Mouse (Mus musculus): Measurements from ENCODE around the gene Rffl. TPM values are rescaled to one million over a fixed set of nuclear protein-coding genes. Genes with fewer than 3 reads are reported as not detected.

Rffl gene
- total RNA-seq, 1 experiment from 2014 or later: 13.3 TPM

DNA sequence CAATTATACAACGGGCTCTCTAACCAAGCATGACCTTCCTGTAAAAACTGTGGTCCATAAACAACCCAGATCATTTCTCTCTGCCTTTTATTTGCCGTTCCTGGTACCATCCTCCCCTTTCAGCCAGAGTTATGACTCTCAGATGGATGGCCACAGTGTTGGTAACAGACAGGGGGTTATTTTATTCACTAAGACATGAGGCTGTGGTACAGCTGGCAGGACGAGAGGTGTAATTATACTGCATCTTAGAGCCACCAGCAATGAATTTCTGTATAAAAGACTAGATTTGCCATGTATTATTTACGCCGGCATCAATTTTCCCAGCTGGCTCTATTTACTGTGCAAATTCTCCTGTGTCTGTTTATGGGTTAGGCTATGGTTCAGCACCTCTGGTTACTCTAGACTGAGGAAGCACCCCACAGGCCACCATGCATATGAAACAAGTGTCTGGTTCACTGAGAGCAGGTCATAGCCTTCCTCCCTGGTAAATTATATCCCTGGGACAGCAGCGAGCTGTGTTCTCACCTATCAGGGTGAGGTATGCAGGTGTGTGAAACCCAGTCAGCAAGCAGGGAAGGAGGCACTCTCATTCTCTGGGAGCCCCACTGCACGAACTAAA is 6.8 kb upstream of the Rffl start:
- ATAC-seq (replicated peaks; ENCODE audit: insufficient number of reproducible peaks, low FRiP score, low TSS enrichment, poor library complexity, severe bottlenecking): no peak

DNA sequence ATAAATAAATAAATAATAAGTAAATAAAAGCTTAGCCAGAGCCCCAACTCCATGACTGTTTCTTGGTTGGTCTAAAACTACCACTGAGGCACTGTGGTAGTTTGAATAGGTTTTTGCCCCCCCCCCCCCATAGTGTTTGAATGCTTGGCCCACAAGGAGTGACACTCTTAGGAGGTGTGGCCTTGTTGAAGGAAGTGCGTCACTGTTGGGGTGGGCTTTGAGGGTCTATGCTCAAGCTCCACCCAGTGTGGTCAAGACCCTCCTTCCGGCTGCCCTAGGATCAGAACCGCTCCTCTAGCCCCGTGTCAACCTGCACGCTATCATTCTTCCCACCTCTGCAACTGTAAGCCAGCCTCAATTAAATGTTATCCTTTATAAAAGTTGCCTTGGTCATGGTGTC is 4.6 kb upstream of the Rffl start:
- ATAC-seq (replicated peaks; ENCODE audit: insufficient number of reproducible peaks, low FRiP score, low TSS enrichment, poor library complexity, severe bottlenecking): no peak

DNA sequence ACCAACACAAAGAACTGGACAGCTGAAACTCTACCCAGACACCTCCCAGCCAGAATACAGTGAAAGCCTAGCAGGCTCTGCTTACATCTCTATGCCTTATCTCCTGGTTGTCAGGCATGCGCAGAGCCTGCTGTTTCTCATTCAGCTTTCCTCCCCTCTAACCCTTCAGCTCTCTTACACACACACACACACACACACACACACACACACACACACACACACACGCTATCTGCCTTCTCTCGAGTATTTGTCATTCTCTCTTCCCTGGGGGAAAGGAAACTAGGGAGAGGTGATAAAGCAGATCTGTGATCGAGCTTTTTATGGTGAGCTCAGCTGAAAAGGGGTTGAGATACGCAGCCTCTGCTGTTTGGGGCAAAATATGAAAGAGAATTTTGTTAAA is 3.9 kb upstream of the Rffl start:
- ATAC-seq (replicated peaks; ENCODE audit: insufficient number of reproducible peaks, low FRiP score, low TSS enrichment, poor library complexity, severe bottlenecking): no peak

DNA sequence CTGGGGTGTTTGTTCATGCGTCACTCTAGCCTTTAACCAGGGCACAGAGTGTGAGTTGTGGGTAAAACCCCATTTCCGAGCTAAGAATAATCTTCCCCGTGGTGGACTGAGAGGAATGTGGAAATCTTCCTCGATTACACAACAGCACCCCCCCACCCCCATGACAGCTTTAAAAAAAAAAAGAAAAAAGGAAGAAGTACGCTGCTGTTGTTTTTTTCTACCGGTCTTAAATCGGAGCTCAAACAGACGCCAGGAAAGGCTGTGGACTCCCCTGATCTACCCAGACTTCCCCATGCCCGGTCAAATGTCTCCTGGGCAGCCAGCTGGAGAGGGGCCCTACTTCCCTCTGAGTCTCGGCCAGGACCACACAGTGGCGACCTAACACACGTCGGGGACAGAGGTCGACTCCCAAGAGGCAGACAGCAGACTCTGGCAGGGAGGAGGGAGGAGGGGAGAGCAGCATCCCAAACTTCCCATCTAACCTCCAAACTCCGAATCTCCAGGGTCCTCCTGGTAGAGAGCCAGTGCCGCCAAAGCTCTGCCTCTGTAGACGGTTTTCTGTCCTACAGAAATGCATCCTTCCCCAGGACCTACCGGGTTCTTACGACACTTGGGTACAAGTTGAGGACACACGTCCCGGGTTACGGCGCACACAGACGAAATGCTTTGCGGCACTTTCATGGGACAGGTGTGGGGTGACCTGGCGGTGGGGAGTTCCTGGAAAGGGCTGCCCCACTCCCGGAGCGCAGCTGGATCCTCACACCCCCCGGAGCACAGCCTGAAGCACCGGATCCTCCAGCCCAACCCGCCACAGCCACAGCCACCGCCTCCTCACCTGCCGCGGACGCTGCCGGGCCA is 608 bp downstream of the Rffl start:
- peak; percentile 77 for ATAC-seq (replicated peaks; ENCODE audit: insufficient number of reproducible peaks, low FRiP score, low TSS enrichment, poor library complexity, severe bottlenecking)

DNA sequence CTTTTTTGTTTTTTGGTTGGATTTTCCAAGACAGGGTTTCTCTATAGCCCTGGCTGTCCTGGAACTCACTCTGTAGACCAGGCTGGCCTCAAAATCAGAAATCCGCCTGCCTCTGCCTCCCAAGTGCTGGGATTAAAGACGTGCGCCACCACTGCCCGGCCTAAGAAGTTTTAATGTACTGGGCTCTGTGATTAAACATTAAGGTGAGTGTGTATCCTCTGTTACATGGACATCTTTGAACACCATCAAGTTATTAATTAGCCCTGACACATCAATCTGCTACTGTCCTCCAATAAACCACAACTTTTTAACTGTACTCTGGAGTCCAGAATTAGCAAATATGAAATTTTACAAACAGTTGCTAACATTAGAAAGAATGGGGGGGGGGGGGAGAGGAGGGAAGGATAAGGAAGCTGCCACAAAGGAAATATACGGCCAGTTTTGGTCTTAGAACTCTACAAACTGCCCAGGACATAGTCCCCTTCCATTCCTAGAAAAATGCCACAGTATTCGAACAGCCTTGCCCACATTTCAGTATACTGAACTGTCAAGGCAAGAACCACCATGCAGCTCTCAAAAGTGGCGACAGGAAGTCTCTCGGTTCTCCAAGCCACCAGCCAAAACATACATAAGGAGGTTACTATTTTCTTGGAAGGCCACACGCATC is 1.4 kb downstream of the Rffl start:
- ATAC-seq (replicated peaks; ENCODE audit: insufficient number of reproducible peaks, low FRiP score, low TSS enrichment, poor library complexity, severe bottlenecking): no peak

DNA sequence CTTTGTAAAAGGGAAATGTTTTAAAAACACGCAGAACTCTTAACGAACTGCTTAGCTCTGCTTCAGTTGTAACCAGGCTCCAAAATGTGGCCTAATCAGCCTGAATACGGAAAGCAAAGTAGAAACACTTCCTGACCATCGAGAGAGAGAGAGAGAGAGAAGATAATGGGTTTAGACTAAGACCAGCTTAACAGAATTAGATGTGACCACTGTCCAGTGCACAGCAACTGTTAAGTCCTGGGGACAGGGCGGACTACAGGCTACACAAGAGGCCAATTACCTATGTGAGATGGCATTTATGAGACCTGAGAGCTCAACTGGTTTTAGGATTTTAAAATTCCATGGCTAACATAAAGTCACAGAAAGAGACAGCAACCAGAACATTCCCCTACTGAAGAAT is 3.1 kb downstream of the Rffl start:
- no peak for ATAC-seq (replicated peaks; ENCODE audit: insufficient number of reproducible peaks, low FRiP score, low TSS enrichment, poor library complexity, severe bottlenecking)

DNA sequence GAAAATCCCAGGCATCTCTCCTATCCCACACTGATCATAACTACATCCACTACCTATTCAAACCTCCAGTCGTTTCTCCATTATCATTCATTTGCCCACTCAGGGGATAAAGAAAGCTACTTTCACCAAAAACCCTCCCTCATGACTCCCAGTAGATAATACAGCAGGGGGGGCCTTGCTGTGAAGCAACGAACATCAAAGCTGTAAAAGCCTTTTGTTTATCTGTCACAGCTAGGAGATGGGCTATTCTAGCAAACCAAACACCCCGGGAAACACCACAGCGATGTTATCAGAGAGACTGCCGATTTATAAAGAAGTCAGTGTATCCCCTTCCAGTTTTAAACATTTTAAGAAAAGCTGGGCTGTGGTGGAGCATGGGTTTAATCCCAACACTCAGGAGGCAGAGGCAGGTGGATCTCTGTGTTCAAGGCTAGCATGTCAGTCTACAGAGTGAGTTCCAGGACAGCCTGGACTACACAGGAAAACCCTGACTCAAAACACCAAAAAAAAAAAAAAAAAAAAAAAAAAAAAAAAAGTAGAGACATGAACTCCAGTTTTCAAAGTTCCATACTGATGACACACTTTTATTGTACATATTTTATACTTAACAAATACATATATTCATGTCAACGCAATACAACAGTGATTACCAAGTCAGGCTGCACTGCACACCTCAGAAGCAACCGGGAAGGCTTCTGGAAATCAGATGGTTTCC is 4.0 kb downstream of the Rffl start:
- ATAC-seq (replicated peaks; ENCODE audit: insufficient number of reproducible peaks, low FRiP score, low TSS enrichment, poor library complexity, severe bottlenecking): no peak

DNA sequence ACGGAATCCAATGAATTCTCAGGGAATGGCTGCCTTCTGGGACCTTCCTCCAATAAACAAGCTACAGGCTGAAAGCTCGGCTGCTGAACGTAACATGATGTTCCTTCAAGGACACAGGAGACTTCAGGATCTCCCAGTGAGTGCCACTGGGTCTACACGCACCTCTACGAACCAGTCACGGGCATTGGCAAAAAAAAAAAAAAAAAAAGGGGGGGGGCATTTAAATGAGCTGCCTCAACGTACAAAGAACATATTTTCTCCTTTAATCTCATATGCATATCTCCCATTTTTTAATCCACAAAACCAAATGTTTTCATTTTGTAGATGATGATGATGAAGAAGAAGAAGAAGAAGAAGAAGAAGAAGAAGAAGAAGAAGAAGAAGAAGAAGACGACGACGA is 5.1 kb downstream of the Rffl start:
- no peak for ATAC-seq (replicated peaks; ENCODE audit: insufficient number of reproducible peaks, low FRiP score, low TSS enrichment, poor library complexity, severe bottlenecking)

DNA sequence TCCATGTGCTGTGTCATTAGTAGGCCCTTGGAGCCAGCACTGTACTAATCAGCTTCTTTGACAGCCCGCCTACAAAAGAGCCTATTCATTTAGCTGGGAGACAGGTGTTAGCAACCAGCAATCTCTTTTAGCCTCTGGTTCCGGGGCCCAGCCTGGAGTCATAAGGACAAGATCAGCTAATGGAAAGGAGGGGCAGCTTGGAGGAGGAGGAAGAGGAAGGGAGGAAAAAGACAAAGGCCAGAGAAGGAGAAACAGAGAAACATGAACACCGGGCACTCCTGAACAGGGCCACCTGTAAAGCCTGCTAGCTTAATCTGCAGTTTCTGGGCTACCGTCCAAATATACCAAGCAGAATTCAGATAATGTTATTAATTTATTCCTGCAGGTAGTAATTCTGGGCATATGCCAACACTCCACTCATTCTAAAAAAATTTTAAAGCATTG is 7.5 kb downstream of the Rffl start:
- ATAC-seq (replicated peaks; ENCODE audit: insufficient number of reproducible peaks, low FRiP score, low TSS enrichment, poor library complexity, severe bottlenecking): no peak

DNA sequence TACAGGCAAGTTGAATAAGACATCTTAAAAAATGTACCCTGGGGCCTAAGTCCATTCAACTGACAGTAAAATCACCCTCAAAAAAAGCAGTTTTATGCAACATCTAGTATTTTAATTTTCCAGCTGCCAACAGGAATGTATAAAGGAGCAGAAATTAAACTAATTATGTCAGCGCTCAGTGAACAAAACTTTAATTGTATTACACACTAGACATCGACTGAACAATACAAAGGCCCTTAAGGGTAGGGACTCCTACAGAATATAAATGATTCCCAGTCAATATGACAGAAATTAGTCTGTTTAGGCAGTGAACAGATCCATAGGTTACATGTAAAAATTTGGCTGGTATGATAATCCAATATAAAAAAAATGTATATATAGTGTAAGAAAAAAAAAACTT is 8.0 kb downstream of the Rffl start:
- no peak for ATAC-seq (replicated peaks; ENCODE audit: insufficient number of reproducible peaks, low FRiP score, low TSS enrichment, poor library complexity, severe bottlenecking)

DNA sequence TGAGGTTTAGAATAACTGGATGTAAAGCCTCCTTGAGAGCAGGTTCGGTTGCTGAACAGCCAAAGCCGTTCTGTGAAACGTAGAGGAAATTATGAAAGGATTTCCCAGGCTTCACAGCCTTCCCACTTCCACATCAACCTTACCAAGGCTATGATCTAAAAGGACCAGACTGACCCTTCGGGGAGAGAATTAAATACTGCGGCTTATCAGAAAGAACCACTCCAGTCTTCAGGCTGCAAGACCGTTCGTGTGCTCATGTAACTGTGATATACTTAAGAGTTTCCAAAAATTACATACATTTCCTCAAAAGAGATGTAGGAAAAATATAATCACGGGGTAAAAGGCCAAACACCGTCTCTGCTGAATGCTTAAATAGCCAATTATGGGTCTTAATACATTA is 8.4 kb downstream of the Rffl start:
- ATAC-seq (replicated peaks; ENCODE audit: insufficient number of reproducible peaks, low FRiP score, low TSS enrichment, poor library complexity, severe bottlenecking): no peak

DNA sequence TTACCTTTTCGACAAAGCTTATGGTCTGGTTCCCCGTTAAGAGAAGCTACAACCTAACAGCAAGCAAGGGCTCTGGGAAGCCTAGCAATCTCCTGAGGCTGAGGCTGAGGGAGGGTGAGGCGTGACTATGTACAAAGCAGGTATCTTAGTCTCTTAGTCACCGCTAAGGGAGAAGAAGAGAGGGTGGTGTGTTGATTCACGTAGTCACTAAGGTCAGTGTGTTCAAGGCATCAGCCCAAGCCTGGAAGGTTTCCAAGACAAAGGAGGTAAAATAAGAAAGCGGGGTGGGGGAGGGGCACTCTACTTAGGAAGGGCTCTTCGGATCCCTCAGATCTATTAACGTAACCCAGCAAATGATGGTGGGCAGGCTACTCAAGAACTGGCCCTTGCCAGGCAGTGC is 9.5 kb downstream of the Rffl start:
- no peak for ATAC-seq (replicated peaks; ENCODE audit: insufficient number of reproducible peaks, low FRiP score, low TSS enrichment, poor library complexity, severe bottlenecking)

DNA sequence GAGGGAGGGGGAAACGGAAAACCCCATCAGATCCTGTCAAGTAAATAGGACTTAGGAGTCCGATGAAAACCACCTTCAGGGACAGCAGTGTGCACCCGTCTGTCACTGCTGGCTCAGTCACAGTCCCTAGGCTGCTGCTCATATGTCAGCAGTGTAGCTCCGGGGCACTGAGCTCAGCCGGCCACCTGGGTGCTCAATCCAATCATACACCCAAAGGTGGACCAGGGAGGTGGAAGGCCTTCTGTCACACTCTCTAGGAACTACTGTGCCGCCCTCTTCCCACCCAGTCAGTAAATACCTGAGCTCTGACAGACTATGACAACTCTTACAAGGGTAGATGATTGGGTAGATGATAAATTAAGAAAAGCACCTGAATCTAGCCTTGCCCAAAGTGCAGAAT is 10.3 kb downstream of the Rffl start:
- no peak for ATAC-seq (replicated peaks; ENCODE audit: insufficient number of reproducible peaks, low FRiP score, low TSS enrichment, poor library complexity, severe bottlenecking)

DNA sequence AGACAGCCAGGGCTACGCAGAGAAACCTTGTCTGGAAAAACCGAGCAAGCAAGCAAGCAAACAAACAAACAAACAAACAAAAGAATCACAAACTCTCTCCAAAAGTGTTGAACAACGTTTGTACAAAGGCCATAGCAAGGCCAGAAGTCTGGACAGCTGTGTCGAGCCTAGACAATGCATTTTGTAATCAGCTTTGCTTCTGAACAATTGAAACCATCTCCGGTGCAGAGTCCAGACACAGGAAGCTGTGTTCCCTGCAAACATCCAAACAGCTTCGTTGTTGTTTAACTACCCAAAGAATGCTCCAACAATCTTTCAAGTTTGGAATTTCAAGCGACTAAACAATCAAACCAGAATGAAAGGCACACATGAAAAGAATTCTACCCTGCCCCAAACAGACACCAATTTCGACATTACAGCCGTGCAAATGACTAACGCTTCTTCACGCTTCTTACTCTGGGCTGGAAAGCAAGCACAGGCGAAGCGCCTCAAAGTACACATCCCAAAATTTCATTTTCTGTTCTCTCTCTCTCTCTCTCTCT is 13.6 kb downstream of the Rffl start:
- ATAC-seq (replicated peaks; ENCODE audit: insufficient number of reproducible peaks, low FRiP score, low TSS enrichment, poor library complexity, severe bottlenecking): no peak

DNA sequence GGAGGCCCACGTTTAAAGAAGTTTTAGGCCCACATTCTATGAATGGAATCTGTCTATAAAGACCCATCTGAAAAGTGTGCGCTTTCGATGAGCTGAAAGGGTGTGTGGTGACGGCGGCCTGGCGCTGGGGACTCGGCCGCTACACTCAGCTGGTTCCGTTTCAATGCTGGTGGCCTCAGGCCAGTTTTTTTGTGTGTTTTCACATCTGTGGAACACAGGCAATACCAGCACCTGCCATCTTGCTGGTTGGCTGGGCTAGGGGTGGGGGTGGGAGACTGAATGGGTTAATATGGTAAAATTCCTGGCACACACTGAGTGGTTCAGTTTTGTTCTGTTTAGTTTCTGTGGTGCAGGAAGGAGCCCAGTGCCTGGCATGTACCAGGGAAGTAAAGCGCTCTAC is 15.0 kb downstream of the Rffl start:
- no peak for ATAC-seq (replicated peaks; ENCODE audit: insufficient number of reproducible peaks, low FRiP score, low TSS enrichment, poor library complexity, severe bottlenecking)

DNA sequence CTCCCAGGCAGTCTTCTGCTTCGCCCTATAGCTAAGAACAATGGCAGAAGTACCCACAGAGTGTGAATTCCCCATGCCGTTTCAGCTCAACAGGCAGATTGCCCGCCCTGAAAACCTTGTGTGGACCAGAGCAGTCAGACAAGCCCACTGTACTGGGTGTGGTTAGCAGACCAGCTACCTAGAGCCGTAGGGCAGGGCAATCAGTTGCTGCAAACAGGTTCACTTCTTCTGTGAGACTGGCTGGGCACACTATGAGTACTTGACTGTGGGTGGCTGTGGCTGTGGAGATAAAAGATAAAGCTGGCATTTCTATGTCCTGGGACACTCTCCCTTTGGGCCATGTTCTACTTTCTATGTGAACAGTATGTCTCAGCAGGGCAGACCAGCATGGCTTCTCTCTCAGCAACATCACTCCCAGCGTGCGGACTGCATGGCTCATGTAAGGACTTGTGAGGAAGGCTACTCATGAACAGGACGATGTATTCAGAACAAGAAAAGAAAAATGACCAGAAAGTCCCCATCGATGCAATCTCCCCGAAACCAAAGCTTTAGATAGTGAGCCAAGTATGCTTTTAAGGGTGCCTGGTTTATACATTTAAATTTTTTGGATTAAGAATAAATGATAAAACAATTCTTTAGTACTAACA is 15.6 kb downstream of the Rffl start:
- ATAC-seq (replicated peaks; ENCODE audit: insufficient number of reproducible peaks, low FRiP score, low TSS enrichment, poor library complexity, severe bottlenecking): no peak

DNA sequence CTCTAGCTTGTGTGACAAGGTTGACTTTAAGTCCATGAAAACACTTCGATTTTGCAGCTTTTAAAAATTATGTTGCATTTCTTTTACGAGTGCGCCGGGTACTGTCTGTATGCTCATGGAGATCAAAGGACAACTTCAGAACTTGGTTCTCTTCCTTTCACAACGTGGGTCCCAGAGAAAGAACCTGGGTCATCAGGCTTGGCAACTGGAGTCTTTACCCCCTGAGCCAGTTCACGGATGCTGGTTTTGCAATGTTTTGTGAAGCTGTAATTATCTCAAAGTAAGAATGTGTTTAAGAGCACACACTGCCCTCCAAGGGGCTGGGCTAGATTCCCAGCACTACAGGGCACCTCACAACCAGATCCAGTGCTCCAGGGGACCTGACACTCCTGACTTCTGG is 16.9 kb downstream of the Rffl start:
- no peak for ATAC-seq (replicated peaks; ENCODE audit: insufficient number of reproducible peaks, low FRiP score, low TSS enrichment, poor library complexity, severe bottlenecking)

DNA sequence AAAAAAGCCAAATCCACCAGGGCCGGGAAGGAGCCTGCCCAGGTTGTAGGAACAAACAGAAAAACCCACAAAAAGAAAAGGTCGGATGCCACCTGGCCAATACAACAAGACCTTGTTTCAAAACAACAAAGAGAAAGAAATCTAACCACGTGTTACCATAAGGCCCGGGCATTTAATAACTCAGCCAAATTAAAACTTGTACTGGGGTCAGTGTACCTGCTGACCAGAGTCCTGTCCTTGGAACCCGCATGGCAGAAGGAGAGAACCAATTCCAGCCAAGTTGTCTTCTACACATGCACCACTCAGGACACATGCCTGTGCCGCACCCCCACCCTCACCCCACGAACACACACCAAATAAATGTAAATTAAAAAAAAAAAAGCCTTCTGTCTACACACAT is 18.1 kb downstream of the Rffl start:
- no peak for ATAC-seq (replicated peaks; ENCODE audit: insufficient number of reproducible peaks, low FRiP score, low TSS enrichment, poor library complexity, severe bottlenecking)

DNA sequence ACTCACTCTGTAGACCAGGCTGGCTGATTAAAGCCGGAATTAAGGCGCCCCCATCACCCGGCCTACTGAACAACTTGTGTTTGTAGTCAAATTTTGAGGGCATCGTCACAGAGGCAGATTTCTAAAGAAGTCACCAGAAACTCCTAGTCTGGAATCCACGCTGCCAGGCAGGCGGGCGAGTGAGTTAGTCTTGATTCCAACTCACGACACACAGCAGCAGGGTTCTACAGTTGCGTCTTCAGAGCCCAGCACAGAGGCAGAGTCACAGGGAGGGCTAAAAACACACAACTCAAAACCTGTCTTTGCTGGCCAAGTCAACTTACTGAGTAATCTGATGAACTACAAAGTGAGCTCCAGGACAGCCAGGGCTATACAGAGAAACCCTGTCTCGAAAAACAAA is 18.5 kb downstream of the Rffl start:
- ATAC-seq (replicated peaks; ENCODE audit: insufficient number of reproducible peaks, low FRiP score, low TSS enrichment, poor library complexity, severe bottlenecking): no peak
